Mouse (Mus musculus): Measurements from ENCODE around the gene Zfp800.

Gene Zfp800

GRCm38 (mm10) chr6:28399791-28400190 lies 2.0 kb upstream of the Zfp800 start:
- in situ Hi-C loops (cut with MboI; ENCODE audit: low pct_unique_long_range_greater_than_20kb in 1 of 2, low sequenced_read_pairs in 2 of 2, unreplicated experiment in 1 of 2), result loop anchor here in 1 of 2 experiments (25.0 kb wide), 1 partner anchor 737 kb away; no protein-coding TSS in a partner anchor

DNA sequence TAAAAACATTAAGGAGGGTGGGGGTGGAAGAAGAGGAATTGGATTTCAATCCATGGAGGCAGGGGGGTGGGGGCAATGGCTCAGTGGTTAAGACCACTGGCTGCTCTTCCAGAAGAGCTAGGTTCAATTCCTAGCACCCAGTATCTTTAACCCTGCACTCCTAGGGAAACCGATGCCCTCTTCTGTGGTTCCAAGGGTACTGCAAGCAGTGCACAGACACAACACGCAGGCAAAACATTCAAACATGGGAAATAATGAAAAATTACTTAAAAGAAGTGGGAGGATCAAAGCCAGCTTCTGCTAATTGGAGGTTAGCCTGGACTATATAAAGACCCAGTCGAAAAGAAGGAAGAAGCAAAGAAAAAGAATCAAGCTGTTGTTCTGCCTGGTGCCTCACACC lies 921 bp upstream of the Zfp800 start:
- in situ Hi-C loops (cut with MboI; ENCODE audit: low pct_unique_long_range_greater_than_20kb in 1 of 2, low sequenced_read_pairs in 2 of 2, unreplicated experiment in 1 of 2), result loop anchor here in 1 of 2 experiments (25.0 kb wide), 1 partner anchor 736 kb away; no protein-coding TSS in a partner anchor

DNA sequence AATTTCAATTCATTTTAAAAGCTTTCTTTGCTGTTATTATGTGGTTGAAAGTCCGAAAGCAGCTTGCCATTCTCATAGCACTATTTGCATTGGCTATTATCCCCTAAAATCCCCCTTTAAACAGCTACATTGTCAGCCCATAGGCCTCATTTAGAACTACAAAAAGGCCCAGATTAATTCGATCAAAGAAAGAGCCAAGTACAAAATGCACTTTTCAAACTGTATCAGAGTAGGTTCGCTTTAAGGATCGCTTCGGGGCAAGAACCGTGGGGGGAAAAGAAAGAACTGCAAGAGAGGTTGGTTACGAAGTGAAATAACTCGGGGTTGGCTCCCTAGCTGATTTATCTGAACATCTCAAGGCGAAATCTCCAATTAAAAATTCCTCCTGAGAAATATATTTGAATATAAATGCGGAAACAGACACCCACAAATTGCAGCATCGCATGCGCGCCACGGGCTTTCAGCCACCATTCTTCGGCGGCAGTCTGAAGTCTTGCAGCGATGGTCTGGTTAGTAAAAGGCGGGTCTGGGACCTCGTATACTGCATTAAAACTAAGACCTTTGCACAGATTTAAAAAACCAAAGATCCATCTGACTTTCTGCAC lies 850 bp downstream of the Zfp800 start:
- in situ Hi-C loops (cut with MboI; ENCODE audit: low pct_unique_long_range_greater_than_20kb in 1 of 2, low sequenced_read_pairs in 2 of 2, unreplicated experiment in 1 of 2), result loop anchor here in 1 of 2 experiments (25.0 kb wide), 1 partner anchor 735 kb away; no protein-coding TSS in a partner anchor

GRCm38 (mm10) chr6:28396051-28396852 lies 1.6 kb downstream of the Zfp800 start:
- in situ Hi-C loops (cut with MboI; ENCODE audit: low pct_unique_long_range_greater_than_20kb in 1 of 2, low sequenced_read_pairs in 2 of 2, unreplicated experiment in 1 of 2), result loop anchor here in 1 of 2 experiments (25.0 kb wide), 1 partner anchor 734 kb away; no protein-coding TSS in a partner anchor

- in situ Hi-C loops (cut with MboI; ENCODE audit: low pct_unique_long_range_greater_than_20kb in 1 of 2, low sequenced_read_pairs in 2 of 2, unreplicated experiment in 1 of 2), result loop anchor here in 1 of 2 experiments (25.0 kb wide), 1 partner anchor 727 kb away; no protein-coding TSS in a partner anchor
Observed at GRCm38 (mm10) chr6:28389038-28389437, 8.8 kb downstream of the Zfp800 start.

DNA sequence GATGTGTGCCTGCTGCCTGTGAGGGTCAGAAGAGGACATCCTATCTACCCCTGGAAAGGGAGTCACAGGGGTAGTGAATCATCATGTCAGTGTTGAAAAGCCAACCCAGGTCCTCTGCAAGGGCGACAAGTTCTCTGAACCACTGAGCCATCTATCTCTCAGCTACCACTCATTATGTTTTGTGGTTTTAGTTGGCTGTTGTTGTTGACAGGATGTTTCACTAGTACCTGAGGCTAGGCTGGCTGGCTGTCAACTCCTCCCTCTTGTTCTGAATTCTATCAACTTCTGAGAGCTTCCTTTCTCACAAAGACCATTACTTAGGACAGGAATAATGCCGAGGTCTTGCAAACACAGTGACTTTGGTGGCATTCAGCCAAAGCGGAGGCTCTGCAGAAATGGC lies 12.6 kb downstream of the Zfp800 start:
- in situ Hi-C loops (cut with MboI; ENCODE audit: low pct_unique_long_range_greater_than_20kb in 1 of 2, low sequenced_read_pairs in 2 of 2, unreplicated experiment in 1 of 2), result loop anchor here in 1 of 2 experiments (25.0 kb wide), 1 partner anchor 723 kb away; no protein-coding TSS in a partner anchor

- in situ Hi-C loops (cut with MboI; ENCODE audit: low pct_unique_long_range_greater_than_20kb in 1 of 2, low sequenced_read_pairs in 2 of 2, unreplicated experiment in 1 of 2), result loop anchor here in 1 of 2 experiments (25.0 kb wide), 1 partner anchor 720 kb away; no protein-coding TSS in a partner anchor
Observed at GRCm38 (mm10) chr6:28381983-28382382, 15.8 kb downstream of the Zfp800 start.

GRCm38 (mm10) chr6:28369966-28370683 lies 27.7 kb downstream of the Zfp800 start:
- in situ Hi-C loops (cut with MboI; ENCODE audit: low pct_unique_long_range_greater_than_20kb in 1 of 2, low sequenced_read_pairs in 2 of 2, unreplicated experiment in 1 of 2), result no loop called here

GRCm38 (mm10) chr6:28367575-28367974 lies 30.2 kb downstream of the Zfp800 start:
- in situ Hi-C loops (cut with MboI; ENCODE audit: low pct_unique_long_range_greater_than_20kb in 1 of 2, low sequenced_read_pairs in 2 of 2, unreplicated experiment in 1 of 2), result no loop called here

DNA sequence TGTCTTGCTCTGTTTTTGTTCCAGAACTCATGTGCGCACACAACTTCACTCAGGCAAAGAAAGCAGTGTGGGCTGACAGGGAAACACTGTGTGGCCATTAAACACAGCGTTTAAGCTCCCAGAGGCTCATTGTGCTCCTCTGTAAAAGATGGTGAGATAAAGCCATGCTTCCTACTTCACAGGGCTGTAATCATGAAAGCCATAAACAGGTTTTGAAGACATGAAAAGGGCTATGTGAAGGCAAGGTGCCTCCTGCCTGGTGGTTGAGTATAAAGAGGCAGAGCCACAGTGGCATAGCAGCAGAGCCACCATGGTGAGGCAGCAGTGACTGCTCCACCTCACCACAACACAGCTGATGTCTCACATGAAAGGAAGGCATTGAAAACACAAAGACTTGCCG lies 46.7 kb downstream of the Zfp800 start:
- in situ Hi-C loops (cut with MboI; ENCODE audit: low pct_unique_long_range_greater_than_20kb in 1 of 2, low sequenced_read_pairs in 2 of 2, unreplicated experiment in 1 of 2), result no loop called here

- in situ Hi-C loops (cut with MboI; ENCODE audit: low pct_unique_long_range_greater_than_20kb in 1 of 2, low sequenced_read_pairs in 2 of 2, unreplicated experiment in 1 of 2), result no loop called here
Observed at GRCm38 (mm10) chr6:28345677-28346076, 52.1 kb downstream of the Zfp800 start.

DNA sequence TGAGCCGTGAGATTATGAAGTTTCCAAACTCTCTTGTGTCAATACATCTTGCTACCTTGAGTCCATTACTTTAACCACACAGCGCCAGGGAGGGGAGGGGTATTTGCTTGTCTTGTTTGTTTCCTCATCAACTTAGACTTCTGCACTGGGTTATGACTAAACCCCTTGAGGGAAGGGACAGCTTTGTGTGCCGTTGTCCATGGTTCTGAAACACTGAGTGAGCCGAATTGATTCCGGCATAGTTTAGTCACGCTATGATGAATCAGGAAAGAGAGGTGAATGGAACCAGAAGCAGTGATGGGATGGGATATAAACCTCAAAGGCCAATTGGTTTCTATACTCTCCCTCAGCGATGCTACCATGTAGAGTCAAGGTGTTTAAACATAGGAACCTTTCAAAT lies 52.6 kb downstream of the Zfp800 start:
- in situ Hi-C loops (cut with MboI; ENCODE audit: low pct_unique_long_range_greater_than_20kb in 1 of 2, low sequenced_read_pairs in 2 of 2, unreplicated experiment in 1 of 2), result no loop called here

DNA sequence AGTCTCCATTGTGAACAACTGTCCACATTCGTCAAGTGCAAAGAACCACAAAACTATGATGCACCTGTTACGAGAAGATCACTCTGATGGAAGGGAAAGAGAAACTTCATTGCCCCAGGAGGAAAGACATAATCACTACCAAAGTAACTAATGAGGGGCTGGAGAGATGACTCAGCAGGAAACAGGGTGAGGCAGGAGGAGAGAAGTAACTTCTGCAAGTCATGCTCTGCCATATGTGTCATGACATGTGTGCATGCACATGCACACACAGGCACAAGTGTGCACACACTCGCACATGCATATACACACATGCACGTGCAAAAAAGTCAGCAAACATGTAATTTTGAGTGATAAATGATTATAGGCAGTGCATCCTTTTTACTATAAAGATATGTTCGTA lies 54.9 kb downstream of the Zfp800 start:
- in situ Hi-C loops (cut with MboI; ENCODE audit: low pct_unique_long_range_greater_than_20kb in 1 of 2, low sequenced_read_pairs in 2 of 2, unreplicated experiment in 1 of 2), result no loop called here

GRCm38 (mm10) chr6:28341174-28341573 lies 56.6 kb downstream of the Zfp800 start:
- in situ Hi-C loops (cut with MboI; ENCODE audit: low pct_unique_long_range_greater_than_20kb in 1 of 2, low sequenced_read_pairs in 2 of 2, unreplicated experiment in 1 of 2), result no loop called here

DNA sequence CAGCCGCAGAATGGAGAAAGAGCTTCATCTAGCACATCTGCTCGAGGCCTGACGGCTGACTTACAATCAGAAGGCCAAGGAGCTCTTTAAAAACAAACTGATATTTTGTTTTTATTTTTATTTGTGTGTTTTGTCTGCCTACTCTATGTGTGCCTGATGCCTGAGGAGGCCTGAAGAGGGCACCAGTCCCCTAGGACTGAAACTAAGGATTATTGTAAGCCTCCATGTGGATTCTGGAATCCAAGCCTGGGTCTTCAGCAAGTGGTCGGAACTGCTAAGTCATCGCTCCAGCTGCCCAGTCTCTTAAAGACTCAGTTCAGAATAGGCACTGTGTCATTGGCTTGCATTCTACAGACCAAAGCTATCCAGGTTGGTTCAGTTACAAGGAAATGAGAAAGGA lies 58.4 kb downstream of the Zfp800 start:
- in situ Hi-C loops (cut with MboI; ENCODE audit: low pct_unique_long_range_greater_than_20kb in 1 of 2, low sequenced_read_pairs in 2 of 2, unreplicated experiment in 1 of 2), result no loop called here

GRCm38 (mm10) chr6:28333696-28334095 lies 64.1 kb downstream of the Zfp800 start:
- in situ Hi-C loops (cut with MboI; ENCODE audit: low pct_unique_long_range_greater_than_20kb in 1 of 2, low sequenced_read_pairs in 2 of 2, unreplicated experiment in 1 of 2), result no loop called here

DNA sequence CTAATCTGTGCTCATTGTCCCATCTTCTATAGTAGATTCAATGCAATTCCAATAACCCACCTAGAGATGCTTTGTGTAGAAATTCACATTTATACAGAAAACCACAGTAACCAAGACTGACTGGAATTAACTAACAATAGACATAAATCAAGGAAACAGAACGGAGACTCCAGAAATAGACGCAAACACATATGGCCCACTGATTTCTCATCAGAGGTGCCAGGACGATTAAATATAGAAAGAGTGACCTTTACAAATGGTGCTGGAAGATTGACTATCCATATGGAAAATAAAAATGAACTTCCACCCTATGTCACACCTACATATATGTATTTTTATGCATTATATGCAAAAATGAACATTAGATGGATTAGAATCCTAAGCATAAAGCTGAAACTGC lies 65.3 kb downstream of the Zfp800 start:
- in situ Hi-C loops (cut with MboI; ENCODE audit: low pct_unique_long_range_greater_than_20kb in 1 of 2, low sequenced_read_pairs in 2 of 2, unreplicated experiment in 1 of 2), result no loop called here

DNA sequence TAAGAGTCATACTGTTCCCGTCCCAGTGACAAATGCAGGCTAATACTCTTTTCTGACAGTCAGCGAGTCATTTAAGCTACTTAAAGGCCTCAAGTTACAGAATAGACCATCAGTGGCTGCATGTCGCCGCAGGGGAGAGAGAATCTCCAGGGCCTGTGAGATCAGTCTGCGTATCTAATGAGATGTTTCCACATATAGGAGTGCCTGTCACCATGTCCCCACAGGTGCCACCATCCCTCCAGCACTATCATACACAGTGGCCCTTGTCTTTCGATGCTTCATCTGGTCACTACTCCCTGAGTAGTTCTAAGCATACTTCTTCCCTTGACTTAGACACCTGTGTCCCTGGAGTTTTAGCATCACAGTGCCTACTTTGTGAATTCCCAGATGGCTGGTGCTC lies 68.0 kb downstream of the Zfp800 start:
- in situ Hi-C loops (cut with MboI; ENCODE audit: low pct_unique_long_range_greater_than_20kb in 1 of 2, low sequenced_read_pairs in 2 of 2, unreplicated experiment in 1 of 2), result no loop called here

GRCm38 (mm10) chr6:28329002-28329596 lies 68.7 kb downstream of the Zfp800 start:
- in situ Hi-C loops (cut with MboI; ENCODE audit: low pct_unique_long_range_greater_than_20kb in 1 of 2, low sequenced_read_pairs in 2 of 2, unreplicated experiment in 1 of 2), result no loop called here
